Mouse (Mus musculus) liver, adult 2 months (tissue): ENCODE data around the gene Rasa2. TPM values are rescaled to one million over a fixed set of nuclear protein-coding genes. Genes with fewer than 3 reads are reported as not detected.
"Not testable (repeated sequence)": the region's sequence is repeated elsewhere in the genome, so short reads cannot be mapped to it uniquely, and the experiment has no call there.

Source experiments
- DNase-seq: peaks from one replicate; pipeline ENCODE4 v3.0.0-alpha.2; 2011; ENCODE audit warnings: low read depth, low spot score; ENCODE audit errors: extremely low read depth
- H3K27ac ChIP-seq: fragments of 200-500 bp; replicated peaks from 2 replicates; pipeline ENCODE4 v1.5.1; 2012; ENCODE audit warnings: low read depth, mild to moderate bottlenecking, control low read depth, inconsistent platforms, low read length; ENCODE audit not compliant: insufficient read depth
- H3K27me3 ChIP-seq: fragments of 200-500 bp; 2 replicates; pipeline ENCODE4 v1.6.1; 2012; ENCODE audit warnings: mild to moderate bottlenecking, moderate library complexity, low read length, inconsistent platforms; ENCODE audit not compliant: control insufficient read depth, insufficient read depth
- H3K36me3 ChIP-seq: fragments of 200-500 bp; 2 replicates; pipeline ENCODE4 v1.6.1; 2012; ENCODE audit warnings: low read length, inconsistent platforms; ENCODE audit not compliant: control insufficient read depth, insufficient read depth
- H3K4me1 ChIP-seq: fragments of 200-500 bp; 2 replicates; pipeline ENCODE4 v1.6.1; 2011; ENCODE audit warnings: low read length; ENCODE audit not compliant: control insufficient read depth, insufficient read depth
- H3K4me3 ChIP-seq: fragments of 200-500 bp; 2 replicates; pipeline ENCODE4 v1.5.1; 2011; ENCODE audit warnings: low read depth, mild to moderate bottlenecking, control low read depth, low read length, moderate library complexity; ENCODE audit not compliant: insufficient read depth
- H3K79me2 ChIP-seq: fragments of 200-500 bp; 2 replicates; pipeline ENCODE4 v1.6.1; 2012; ENCODE audit warnings: inconsistent platforms, mild to moderate bottlenecking, low read length, moderate library complexity; ENCODE audit not compliant: control insufficient read depth, insufficient read depth
- H3K9ac ChIP-seq: fragments of 200-500 bp; 2 replicates; pipeline ENCODE4 v1.6.1; 2012; ENCODE audit warnings: low read depth, mild to moderate bottlenecking, control low read depth, inconsistent platforms, low read length
- CTCF ChIP-seq: fragments of 200-500 bp; IDR thresholded peaks from 2 replicates; pipeline ENCODE4 v1.5.1; 2011; ENCODE audit warnings: low read depth, low read length, control low read depth
- POLR2A ChIP-seq: fragments of 200-500 bp; IDR thresholded peaks from 2 replicates; pipeline ENCODE4 v1.6.1; 2011; ENCODE audit warnings: low read length, control low read depth; ENCODE audit not compliant: insufficient read depth; ENCODE audit errors: extremely low read depth
- WGBS: fragments of 180-500 bp; shearing (Covaris S2); methylation state at CpG from one replicate; pipeline ENCODE4 v1.1.7; 2018; 5-methylcytosine and 5-hydroxymethylcytosine counted together
- polyA plus RNA-seq: library from polyadenylated mRNA; depleted of rRNA; stranded (reverse); fragments of >200 nt; gene quantifications from 2 replicates; pipeline ENCODE4 v1.2.3, GENCODE M21; 2012
- total RNA-seq: library from RNA; depleted of rRNA; stranded (reverse); fragments of >200 nt; gene quantifications from 2 replicates; pipeline ENCODE4 v1.2.3, GENCODE M21; 2014

Gene Rasa2
- total and polyA plus RNA-seq, 2 experiments = 0.38 to 1.7 TPM

DNA sequence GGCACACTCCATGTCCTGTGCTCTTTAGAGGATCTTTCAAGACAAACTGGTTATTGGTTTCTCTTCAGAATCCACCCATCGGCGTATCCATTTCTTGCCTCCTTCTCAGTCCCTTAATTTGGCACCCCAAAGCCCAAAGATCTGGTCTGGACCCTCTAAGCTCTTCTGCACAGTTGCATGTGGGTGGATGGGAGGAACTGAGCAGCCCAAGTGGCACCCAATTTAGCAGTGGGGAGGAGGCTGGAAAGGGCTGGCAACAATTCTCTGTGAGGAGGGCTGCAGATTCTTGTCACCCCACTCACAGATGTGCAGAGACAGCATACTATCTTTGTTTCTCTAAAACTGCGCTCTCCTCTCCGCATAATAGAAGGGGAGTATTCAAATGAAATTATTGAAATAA, 17.9 kb upstream of the Rasa2 start:
- Histone ChIP-seq H3K9ac (no peak overlapping the region), H3K79me2 (no peaks in the 10 kb centered on the region), H3K4me1 (no peaks in the 10 kb centered on the region), H3K4me3 (no peak overlapping the region), H3K27me3 (no peaks in the 10 kb centered on the region), H3K27ac (no peak overlapping the region), H3K36me3 (no peaks in the 10 kb centered on the region)
- DNase-seq = no peak
- 87% methylated on average over 4 of the region's 4 CpGs for WGBS
- TF ChIP-seq CTCF = no peak
- no peak for TF ChIP-seq POLR2A

DNA sequence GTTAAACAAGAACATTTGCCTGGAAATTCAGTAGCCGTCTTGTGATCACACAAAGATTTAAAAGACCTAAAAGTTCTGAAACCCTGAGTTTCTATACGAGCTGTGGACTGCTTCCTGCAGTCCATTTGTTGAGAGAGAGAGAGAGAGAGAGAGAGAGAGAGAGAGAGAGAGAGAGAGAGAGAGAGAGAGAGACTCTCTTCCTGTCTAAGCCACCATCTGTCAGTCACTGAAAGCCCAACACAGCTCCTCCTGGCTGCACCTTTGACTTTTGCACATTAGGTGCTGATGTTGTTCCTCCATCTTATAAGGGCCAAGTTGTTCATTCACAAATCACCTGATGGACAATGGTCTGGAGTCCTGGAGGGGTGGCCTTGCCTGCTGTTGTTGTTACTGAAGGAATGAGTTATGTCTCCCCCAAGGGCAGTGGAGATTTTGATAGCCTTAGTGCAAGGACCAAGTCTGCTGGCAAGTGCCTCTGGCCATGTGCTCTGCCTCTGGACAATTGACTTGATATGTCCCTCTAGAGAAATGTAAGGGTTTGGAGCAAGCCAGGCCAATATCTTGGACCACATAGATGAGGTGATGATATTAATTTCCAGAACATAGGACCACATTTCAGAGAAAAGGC, 15.4 kb upstream of the Rasa2 start:
- no peak overlapping the region for H3K9ac ChIP-seq
- no peaks in the 10 kb centered on the region for H3K4me1 ChIP-seq
- no peak for TF ChIP-seq POLR2A
- TF ChIP-seq CTCF = no peak
- H3K4me3 ChIP-seq = no peak overlapping the region
- no peak for DNase-seq
- no peak overlapping the region for H3K27ac ChIP-seq
- WGBS = 64% methylated on average over 2 of the region's 2 CpGs
- H3K27me3 ChIP-seq = no peaks in the 10 kb centered on the region
- no peaks in the 10 kb centered on the region for H3K36me3 ChIP-seq
- no peaks in the 10 kb centered on the region for H3K79me2 ChIP-seq

DNA sequence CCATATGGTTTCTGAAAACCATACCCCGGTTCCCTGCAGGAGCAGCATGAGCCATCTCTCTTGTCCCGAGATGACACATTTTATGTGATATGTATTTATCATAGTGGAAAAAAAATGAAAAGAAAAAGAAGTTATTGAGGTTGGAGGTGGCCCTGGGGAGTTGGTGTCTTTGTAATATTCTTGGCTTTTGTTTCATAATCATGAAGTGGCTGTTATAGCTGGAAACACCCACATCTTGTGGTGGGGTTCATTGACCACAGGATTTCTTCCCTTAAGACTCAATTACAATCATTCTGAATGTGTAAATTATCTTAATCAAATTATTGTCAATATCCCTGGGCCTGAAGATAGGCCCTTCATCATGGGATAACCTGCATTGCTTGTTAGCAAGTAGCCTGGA, 13.4 kb upstream of the Rasa2 start:
- no peaks in the 10 kb centered on the region for H3K27me3 ChIP-seq
- no peaks in the 10 kb centered on the region for H3K79me2 ChIP-seq
- no peak for DNase-seq
- no peak overlapping the region for H3K4me3 ChIP-seq
- no peaks in the 10 kb centered on the region for H3K4me1 ChIP-seq
- WGBS = 89% methylated on average over 2 of the region's 2 CpGs
- H3K27ac ChIP-seq = no peak overlapping the region
- no peak for TF ChIP-seq POLR2A
- no peak for TF ChIP-seq CTCF
- H3K36me3 ChIP-seq = no peaks in the 10 kb centered on the region
- no peak overlapping the region for H3K9ac ChIP-seq

DNA sequence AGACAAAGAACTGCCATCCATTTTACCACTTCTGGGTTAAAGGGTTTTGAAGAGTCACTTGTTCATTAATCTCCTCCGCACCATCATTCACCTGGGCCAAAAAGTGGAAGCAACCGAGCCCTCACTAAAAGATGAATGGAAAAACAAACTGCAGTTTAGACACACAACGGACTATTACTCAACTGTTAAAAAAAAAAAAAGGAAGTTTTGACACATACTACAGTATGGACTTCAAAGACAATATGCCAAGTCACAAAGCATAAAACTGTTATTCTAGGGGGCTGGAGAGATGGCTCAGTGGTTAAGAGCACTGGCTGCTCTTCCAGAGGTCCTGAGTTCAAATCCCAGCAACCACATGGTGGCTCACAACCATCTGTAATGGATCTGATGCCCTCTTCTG, 12.6 kb upstream of the Rasa2 start:
- H3K36me3 ChIP-seq, H3K4me3 ChIP-seq, H3K4me1 ChIP-seq, H3K27me3 ChIP-seq, DNase-seq, H3K79me2 ChIP-seq, H3K27ac ChIP-seq, H3K9ac ChIP-seq: not testable (repeated sequence)
- WGBS = 90% methylated on average over 3 of the region's 3 CpGs

DNA sequence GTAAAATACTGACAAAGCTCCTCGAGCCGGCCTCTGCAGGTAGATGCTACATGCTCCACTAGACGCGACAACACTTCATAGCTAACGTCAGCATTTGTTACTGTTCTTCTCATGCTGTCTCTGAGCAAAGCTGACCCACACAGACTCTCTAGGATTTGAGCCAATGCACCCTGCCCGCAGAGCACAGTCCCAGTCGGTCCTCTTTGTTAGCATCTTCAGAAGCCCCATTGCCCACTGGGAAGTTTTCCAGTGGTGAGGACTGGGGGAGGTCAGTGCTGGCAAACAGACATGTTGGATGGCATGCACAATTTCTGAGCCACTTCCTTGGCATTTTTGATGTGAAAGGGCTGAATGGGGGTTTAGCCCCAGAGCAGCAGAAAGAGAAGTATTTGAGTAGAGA, 8.0 kb upstream of the Rasa2 start:
- H3K79me2 ChIP-seq = no peaks in the 10 kb centered on the region
- peak; percentile 38 for DNase-seq
- no peaks in the 10 kb centered on the region for H3K36me3 ChIP-seq
- H3K27me3 ChIP-seq = no peaks in the 10 kb centered on the region
- H3K4me3 ChIP-seq = no peak overlapping the region
- TF ChIP-seq POLR2A (no peak), CTCF (no peak)
- WGBS = 80% methylated on average over 7 of the region's 7 CpGs
- no peaks in the 10 kb centered on the region for H3K4me1 ChIP-seq
- H3K27ac ChIP-seq = no peak overlapping the region
- no peak overlapping the region for H3K9ac ChIP-seq

DNA sequence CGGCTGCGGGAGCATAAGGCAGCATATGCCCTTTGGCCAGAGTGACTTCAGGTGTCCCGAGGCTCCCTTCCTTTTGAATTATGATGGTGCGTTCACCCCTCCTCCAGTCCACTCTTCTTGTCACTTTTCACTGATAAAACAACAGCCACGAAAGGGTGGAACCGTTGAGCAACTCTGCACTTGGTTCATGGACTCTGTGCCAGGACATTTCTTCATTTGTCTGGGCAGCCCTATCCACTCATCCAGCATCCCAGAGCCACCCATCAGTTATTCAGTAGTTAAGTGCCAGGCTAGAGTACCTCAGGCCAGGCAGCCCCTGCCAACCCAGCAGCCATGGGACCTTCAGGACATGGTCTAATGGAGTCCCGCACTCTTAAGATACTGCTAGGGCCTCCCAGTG, 7.1 kb upstream of the Rasa2 start:
- 56% methylated on average over 7 of the region's 7 CpGs for WGBS
- peak; percentile 59 for DNase-seq
- H3K27me3 ChIP-seq = no peaks in the 10 kb centered on the region
- H3K4me3 ChIP-seq = no peak overlapping the region
- no peaks in the 10 kb centered on the region for H3K79me2 ChIP-seq
- no peak for TF ChIP-seq POLR2A
- TF ChIP-seq CTCF = no peak
- no peaks in the 10 kb centered on the region for H3K4me1 ChIP-seq
- no peak overlapping the region for H3K27ac ChIP-seq
- H3K36me3 ChIP-seq = no peaks in the 10 kb centered on the region
- H3K9ac ChIP-seq = no peak overlapping the region
